Comparison of ENCODE assay signal across 6 mouse cellular contexts in the genomic region with DNA sequence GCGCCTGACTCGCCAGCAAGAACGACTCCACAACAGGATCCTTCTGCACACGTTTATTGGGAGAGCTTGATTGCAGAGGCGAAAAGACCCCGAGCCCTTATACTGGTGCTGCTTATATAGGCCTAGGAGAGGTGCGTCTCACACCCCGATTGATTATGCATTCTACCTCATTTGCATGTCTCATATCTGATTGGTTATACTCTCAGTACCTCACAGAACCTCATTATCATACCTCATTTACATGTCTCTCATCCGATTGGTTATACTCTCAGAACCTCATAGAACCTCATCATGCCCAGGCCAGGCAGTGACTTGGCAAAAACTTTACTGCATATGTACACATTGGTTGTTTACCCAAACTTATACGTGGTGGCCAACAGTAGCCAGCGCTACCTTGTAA. TPM values are rescaled to one million over a fixed set of nuclear protein-coding genes. Genes with fewer than 3 reads are reported as not detected.
DNase-seq lines count a peak whose midpoint lies in the region; ATAC-seq and TF ChIP-seq lines count a peak whose summit lies in the region.
"Not testable (repeated sequence)": the region's sequence is repeated elsewhere in the genome, so short reads cannot be mapped to it uniquely, and the experiment has no call there.

No protein-coding gene starts in this region.

- peaks cover 1 to 24% of the 10 kb centered on the region in 2 experiments; a peak in 2 of 4 replicates for H3K36me3 ChIP-seq in MEL (ENCODE audit: control insufficient read depth in 1 of 2, insufficient read depth in 2 of 2, low read length in 2 of 2)
- H3K36me3 ChIP-seq in liver, postnatal 0 days (replicated peaks; ENCODE audit: insufficient read depth, low read length); testis, adult 2 months (ENCODE audit: control insufficient read depth, insufficient read depth, low read length): not testable (repeated sequence)

- TF ChIP-seq RAD21 in MEL (IDR thresholded peaks at IDR 0.05; ENCODE audit: low read depth, low read length), result not testable (repeated sequence)

- H3K4me1 ChIP-seq in MEL (ENCODE audit: control insufficient read depth in 1 of 2, insufficient read depth in 2 of 2, low read length in 2 of 2), result peaks cover 16% of the 10 kb centered on the region in 2 experiments
- H3K4me1 ChIP-seq in liver, postnatal 0 days (ENCODE audit: insufficient read depth), result peaks cover 19% of the 10 kb centered on the region
- H3K4me1 ChIP-seq in testis, adult 2 months (ENCODE audit: control insufficient read depth, insufficient read depth, low read length), result not testable (repeated sequence)

- not testable (repeated sequence) for H3K9ac ChIP-seq in MEL (ENCODE audit: control insufficient read depth, low read depth, low read length, poor library complexity, severe bottlenecking); liver, postnatal 0 days (replicated peaks)

- DNase-seq in ES-CJ7 (ENCODE audit: low read depth, low spot score) (peak; percentile 28), MEL (ENCODE audit: low read depth, low spot score) (peak; percentile 50), R1 (ENCODE audit: low read depth, low spot score) (peak; percentile 57), ZHBTc4 (ENCODE audit: low read depth, low spot score) (peak; percentile 26)
- DNase-seq in liver, postnatal 0 days, result not testable (repeated sequence)

- TF ChIP-seq EP300 in MEL (IDR thresholded peaks at IDR 0.05; ENCODE audit: low read depth in 1 of 2, low read length in 2 of 2); liver, postnatal 0 days (IDR thresholded peaks at IDR 0.05; ENCODE audit: low read depth): not testable (repeated sequence)

- H3K4me3 ChIP-seq in MEL (ENCODE audit: control insufficient read depth in 1 of 2, insufficient read depth in 1 of 2, low read depth in 2 of 2, low read length in 2 of 2); liver, postnatal 0 days (ENCODE audit: low read depth, low read length): not testable (repeated sequence)
- H3K4me3 ChIP-seq in testis, adult 2 months (ENCODE audit: control insufficient read depth, low read depth, low read length), result peak overlapping the region; percentile 75

- 90% methylated on average over 11 of the region's 11 CpGs for WGBS in liver, postnatal 0 days (ENCODE audit: insufficient replicate concordance)

- not testable (repeated sequence) for H3K27ac ChIP-seq in MEL (ENCODE audit: control insufficient read depth, low read depth, low read length); liver, postnatal 0 days (ENCODE audit: low read depth)
- peak overlapping the region; percentile 65 for H3K27ac ChIP-seq in testis, adult 2 months (ENCODE audit: control insufficient read depth, insufficient read depth, low read depth, low read length)

- TF ChIP-seq CTCF in MEL (IDR thresholded peaks at IDR 0.05 in 2 of 3, conservative IDR thresholded peaks at IDR 0.05 in 1 of 3; ENCODE audit: control insufficient read depth in 1 of 3, insufficient read depth in 1 of 3, low read depth in 2 of 3, low read length in 3 of 3, poor library complexity in 1 of 3, severe bottlenecking in 1 of 3); liver, postnatal 0 days (IDR thresholded peaks at IDR 0.05; ENCODE audit: low read depth); testis, adult 2 months (IDR thresholded peaks at IDR 0.05; ENCODE audit: control insufficient read depth, insufficient read depth, insufficient replicate concordance, low read depth, low read length): not testable (repeated sequence)

- not testable (repeated sequence) for H3K27me3 ChIP-seq in MEL (ENCODE audit: control insufficient read depth in 1 of 2, insufficient read depth in 2 of 2, low read length in 2 of 2); liver, postnatal 0 days (ENCODE audit: insufficient read depth, low read length); testis, adult 2 months (ENCODE audit: control insufficient read depth, insufficient read depth, low read length)

- H3K79me2 ChIP-seq in MEL (ENCODE audit: control insufficient read depth, insufficient read depth, low read length, poor library complexity), result not testable (repeated sequence)

- not testable (repeated sequence) for H3K9me3 ChIP-seq in MEL (replicated peaks; ENCODE audit: insufficient read depth, low read length); liver, postnatal 0 days (ENCODE audit: low read length)

- not testable (repeated sequence) for TF ChIP-seq POLR2A in MEL (IDR thresholded peaks at IDR 0.05; ENCODE audit: control insufficient read depth in 1 of 2, insufficient read depth in 1 of 2, low read depth in 1 of 2, low read length in 2 of 2, poor library complexity in 1 of 2)
- TF ChIP-seq POLR2A in testis, adult 2 months (IDR thresholded peaks at IDR 0.05; ENCODE audit: control insufficient read depth, low read depth, low read length), result peak; percentile 31; the same call in 1 of the 2 replicates

- ATAC-seq in liver, postnatal 0 days, result 0 out of 2 replicates have a peak, but pooled peaks have one; percentile 15

- H3K4me2 ChIP-seq in liver, postnatal 0 days (ENCODE audit: low read depth, low read length), result not testable (repeated sequence)

TF ChIP-seq in MEL, 35 proteins besides CTCF, POLR2A, EP300 and RAD21:
- peak; percentile 71; the same call in 1 of the 2 replicates for TF ChIP-seq TBP (IDR thresholded peaks at IDR 0.05; ENCODE audit: low read depth, low read length)

RNA-seq across cellular contexts. Expression of a gene that starts 5.8 kb away (rescaled TPM):
- total RNA-seq in MEL (2012; rRNA removed), result 205 and 269 TPM in 2 replicates
- polyA plus RNA-seq in MEL (2012; ENCODE audit: insufficient read depth in 1 of 2, insufficient read length in 2 of 2, low read depth in 1 of 2, low replicate concordance in 2 of 2, missing spikeins in 1 of 2), result 100 to 1,000 TPM; 149 to 300 TPM
- polyA plus RNA-seq in liver, postnatal 0 days (2015; fragmentation: Nextera tagmentation; extraction: Ambion mirVana), result 34.1 and 42.4 TPM in 2 replicates
- polyA plus RNA-seq in testis, adult 2 months (2012; rRNA removed), result 32.3 and 38.1 TPM in 2 replicates

RNA-seq across cellular contexts. Expression of a gene that starts 44.4 kb away (rescaled TPM):
- total RNA-seq in MEL (2012; rRNA removed), result 15.5 and 16.1 TPM in 2 replicates
- 10 to 100 TPM in 1 of 2 experiments, not detected in 1; 10.1 TPM for polyA plus RNA-seq in MEL (2012; ENCODE audit: insufficient read depth in 1 of 2, insufficient read length in 2 of 2, low read depth in 1 of 2, low replicate concordance in 2 of 2, missing spikeins in 1 of 2)
- 7.8 and 8.0 TPM in 2 replicates for polyA plus RNA-seq in liver, postnatal 0 days (2015; fragmentation: Nextera tagmentation; extraction: Ambion mirVana)
- polyA plus RNA-seq in testis, adult 2 months (2012; rRNA removed), result 24.1 and 30.2 TPM in 2 replicates
